In genomic region chr5:36368511-36369135, GRCm38 (mm10) we compare ENCODE assay signal across 14 mouse cellular contexts. TPM values are rescaled to one million over a fixed set of nuclear protein-coding genes. Genes with fewer than 3 reads are reported as not detected.
DNase-seq lines count a peak whose midpoint lies in the region; ATAC-seq and TF ChIP-seq lines count a peak whose summit lies in the region.
"Had no signal": no experiment of that assay in that cellular context is flagged by ENCODE, and none has a peak within 500 bp of the region (broad histone marks: within the 10 kb centered on the region; RNA-seq: fewer than 3 reads in every experiment).

No protein-coding gene starts in this region.

- DNase-seq in heart, adult 2 months: no peak
- DNase-seq in heart, postnatal 14 days: no peak
- peak; percentile 23 for DNase-seq in kidney, adult 9 months
- DNase-seq in kidney, adult 8-10 months: no peak
- no peak for DNase-seq in heart, postnatal 0 days (ENCODE audit: low spot score)
- no peak for DNase-seq in limb, embryonic 10.5 days (ENCODE audit: low spot score)
- no peak for DNase-seq in thymus, postnatal 14 days
- DNase-seq in left cerebral cortex, adult 11 months (ENCODE audit: low spot score): no peak
- DNase-seq: adrenal gland, postnatal 10 days; embryo, embryonic 11 days; lung, postnatal 36 days had no signal

- no peak overlapping the region for H3K4me2 ChIP-seq in heart, postnatal 0 days (ENCODE audit: low read depth, low read length)

- WGBS in heart, adult 2 months: 47% methylated on average over 7 of the region's 7 CpGs
- WGBS in heart, postnatal 0 days: 46% methylated on average over 7 of the region's 7 CpGs
- WGBS in limb, embryonic 10.5 days: 84% methylated on average over 7 of the region's 7 CpGs

- TF ChIP-seq POLR2A in heart, adult 2 months (IDR thresholded peaks at IDR 0.05; ENCODE audit: insufficient read depth, low read depth, low read length): no peak

- no peak for TF ChIP-seq CTCF in heart, adult 2 months (IDR thresholded peaks at IDR 0.05)
- no peak for TF ChIP-seq CTCF in heart, postnatal 0 days (IDR thresholded peaks at IDR 0.05; ENCODE audit: low read depth)

- H3K4me1 ChIP-seq in heart, adult 2 months (ENCODE audit: control insufficient read depth, insufficient read depth, low read length): peaks cover 14% of the 10 kb centered on the region
- H3K4me1 ChIP-seq in heart, postnatal 0 days (ENCODE audit: control insufficient read depth, insufficient read depth): peaks cover 51% of the 10 kb centered on the region
- peaks cover 75% of the 10 kb centered on the region for H3K4me1 ChIP-seq in limb, embryonic 10.5 days

- no peaks in the 10 kb centered on the region for H3K9me3 ChIP-seq in heart, postnatal 0 days (replicated peaks; ENCODE audit: control insufficient read depth, low read length)
- no peaks in the 10 kb centered on the region for H3K9me3 ChIP-seq in limb, embryonic 10.5 days (replicated peaks)

- H3K27ac ChIP-seq in heart, adult 2 months: peak overlapping the region; percentile 52
- H3K27ac ChIP-seq in heart, postnatal 0 days (ENCODE audit: low read depth): peak overlapping the region; percentile 91
- H3K27ac ChIP-seq in limb, embryonic 10.5 days: peak overlapping the region; percentile 73
- H3K27ac ChIP-seq: liver, embryonic 14.5 days had no signal

- ATAC-seq in heart, postnatal 0 days (ENCODE audit: insufficient read depth, low read depth): no peak

- no peaks in the 10 kb centered on the region for H3K27me3 ChIP-seq in heart, adult 2 months (ENCODE audit: control insufficient read depth, insufficient read depth, low read length)
- H3K27me3 ChIP-seq in heart, postnatal 0 days (ENCODE audit: control insufficient read depth, insufficient read depth, low read length): no peaks in the 10 kb centered on the region
- H3K27me3 ChIP-seq in limb, embryonic 10.5 days (ENCODE audit: low read depth, poor library complexity, severe bottlenecking): no peaks in the 10 kb centered on the region

- H3K36me3 ChIP-seq in heart, adult 2 months (ENCODE audit: control insufficient read depth, insufficient read depth, low read length): no peaks in the 10 kb centered on the region
- no peaks in the 10 kb centered on the region for H3K36me3 ChIP-seq in heart, postnatal 0 days (replicated peaks; ENCODE audit: control insufficient read depth, insufficient read depth, low read length)
- H3K36me3 ChIP-seq in limb, embryonic 10.5 days: no peaks in the 10 kb centered on the region

- no peak overlapping the region for H3K9ac ChIP-seq in heart, adult 2 months (ENCODE audit: low read depth, low read length)
- no peak overlapping the region for H3K9ac ChIP-seq in heart, postnatal 0 days (replicated peaks; ENCODE audit: low read depth, low read length)
- H3K9ac ChIP-seq: liver, embryonic 14.5 days had no signal

- no peak overlapping the region for H3K4me3 ChIP-seq in heart, adult 2 months
- H3K4me3 ChIP-seq in heart, postnatal 0 days (ENCODE audit: low read depth, low read length): no peak overlapping the region
- no peak overlapping the region for H3K4me3 ChIP-seq in limb, embryonic 10.5 days
- H3K4me3 ChIP-seq: myocyte had no signal

- H3K79me2 ChIP-seq in heart, adult 2 months (replicated peaks; ENCODE audit: control insufficient read depth, insufficient read depth, low read length): no peaks in the 10 kb centered on the region

- no peak for TF ChIP-seq EP300 in heart, adult 2 months (IDR thresholded peaks at IDR 0.05; ENCODE audit: insufficient read depth, low read depth, low read length)
- TF ChIP-seq EP300 in heart, postnatal 0 days (IDR thresholded peaks at IDR 0.05; ENCODE audit: low read depth): no peak

- intact Hi-C loops in heart, adult 2 months (cut with DNase I): no loop called here
- intact Hi-C loops in heart, postnatal 14 days (cut with DNase I): no loop called here

RNA-seq across cellular contexts. Expression of gene Sorcs2, which starts 29.3 kb away (rescaled TPM):
- total RNA-seq in heart, adult 2 months (2021): 1 to 10 TPM; 6.0 to 7.7 TPM
- polyA plus RNA-seq in heart, adult 2 months (2012; rRNA removed): 9.0 and 14.5 TPM in 2 replicates
- 1 to 10 TPM; 9.6 to 9.9 TPM for total RNA-seq in heart, postnatal 14 days (2021)
- 19.2 and 32.6 TPM in 2 replicates for total RNA-seq in heart, postnatal 0 days (2014; rRNA removed; ENCODE audit: low replicate concordance)
- 3.3 and 3.7 TPM in 2 replicates for polyA plus RNA-seq in heart, postnatal 0 days (2015; fragmentation: Nextera tagmentation; extraction: Ambion mirVana)
- 6.1 and 8.3 TPM in 2 replicates for polyA plus RNA-seq in limb, embryonic 10.5 days (2016; fragmentation: Nextera tagmentation; extraction: Ambion mirVana)
- total RNA-seq: granulocyte monocyte progenitor cell, adult 5-6 weeks had no signal
